Mouse (Mus musculus): ENCODE results near the gene Tpcn1.

- TF ChIP-seq CTCF (IDR thresholded peaks at IDR 0.05; ENCODE audit: low read depth, low read length) = no peak
- no peak for TF ChIP-seq POLR2A (IDR thresholded peaks at IDR 0.05; ENCODE audit: borderline replicate concordance, low read depth, low read length)
Measured at GRCm38 (mm10) chr5:120558762-120559161, 29.7 kb downstream of the Tpcn1 start.
